Mouse (Mus musculus) neural tube, embryonic 14.5 days (tissue): Measurements from ENCODE around the gene Stk11. TPM values are rescaled to one million over a fixed set of nuclear protein-coding genes. Genes with fewer than 3 reads are reported as not detected.

Experiments
- ATAC-seq: fragments of 200-750 bp; cut with Nextera tagmentation; 2 replicates; pipeline ENCODE4 v1.8.0; 2017; ENCODE audit warnings: low read depth, mild to moderate bottlenecking, moderate TSS enrichment, moderate library complexity
- H3K27ac ChIP-seq: fragments of 300-500 bp; sonication (generic); 2 replicates; pipeline ENCODE4 v1.5.1; 2014; ENCODE audit warnings: low read depth, mild to moderate bottlenecking, control low read depth, low read length, moderate library complexity, mixed read lengths
- H3K27me3 ChIP-seq: fragments of 300-500 bp; sonication (generic); 2 replicates; pipeline ENCODE4 v1.6.1; 2014; ENCODE audit warnings: low read length; ENCODE audit not compliant: control insufficient read depth, insufficient read depth
- H3K36me3 ChIP-seq: fragments of 300-500 bp; sonication (generic); 2 replicates; pipeline ENCODE4 v1.6.1; 2014; ENCODE audit warnings: low read length, mixed read lengths; ENCODE audit not compliant: control insufficient read depth, insufficient read depth
- H3K4me1 ChIP-seq: fragments of 300-500 bp; sonication (generic); 2 replicates; pipeline ENCODE4 v1.6.1; 2014; ENCODE audit warnings: low read length; ENCODE audit not compliant: control insufficient read depth, insufficient read depth
- H3K4me2 ChIP-seq: fragments of 300-500 bp; sonication (generic); 2 replicates; pipeline ENCODE4 v1.6.1; 2014; ENCODE audit warnings: mild to moderate bottlenecking, low read depth, low read length, control low read depth
- H3K4me3 ChIP-seq: fragments of 300-500 bp; sonication (generic); 2 replicates; pipeline ENCODE4 v1.5.1; 2014; ENCODE audit warnings: low read depth, low read length, control low read depth, mixed read lengths
- H3K9ac ChIP-seq: fragments of 300-500 bp; sonication (generic); replicated peaks from 2 replicates; pipeline ENCODE4 v1.6.1; 2014; ENCODE audit warnings: low read depth, mild to moderate bottlenecking, control low read depth, low read length, mixed read lengths
- H3K9me3 ChIP-seq: fragments of 300-500 bp; sonication (generic); 2 replicates; pipeline ENCODE4 v1.6.1; 2016; ENCODE audit warnings: low read length; ENCODE audit not compliant: control insufficient read depth
- WGBS: fragments of 180-500 bp; shearing (Covaris S2); extraction: QIAGEN DNeasy Blood & Tissue Kit; methylation state at CpG from one replicate; pipeline ENCODE4 v1.1.7; 2014; 5-methylcytosine and 5-hydroxymethylcytosine counted together
- polyA plus RNA-seq: library from polyadenylated mRNA; unstranded; fragments of >200 nt; fragmentation: Nextera tagmentation; extraction: Ambion mirVana; gene quantifications from 2 replicates; pipeline ENCODE4 v1.2.1, GENCODE M21; 2014

Gene Stk11
- polyA plus RNA-seq, 1 experiment from 2014 or later = 26.0 TPM

- Histone ChIP-seq H3K27me3 (no peaks in the 10 kb centered on the region), H3K4me2 (peak within 1 kb of the TSS; percentile 63), H3K4me1 (peaks cover 30% of the 10 kb centered on the region), H3K9me3 (no peaks in the 10 kb centered on the region), H3K27ac (peak within 1 kb of the TSS; percentile 85), H3K9ac (peak within 1 kb of the TSS; percentile 62), H3K4me3 (peak within 1 kb of the TSS; percentile 43), H3K36me3 (peaks cover 26% of the 10 kb centered on the region)
- peak; percentile 71 for ATAC-seq
- WGBS = 6% methylated on average over 35 of the region's 35 CpGs
Measured at GRCm38 (mm10) chr10:80172527-80173292, 57.1 kb downstream of the Stk11 start, which contains the start of gene 1600002K03Rik. Gene 1600002K03Rik (plus strand): TSS chr10:80172944.

GRCm38 (mm10) chr10:80173358-80173757, 57.8 kb downstream of the Stk11 start:
- H3K27ac ChIP-seq = peak overlapping the region; percentile 85
- peaks cover 26% of the 10 kb centered on the region for H3K36me3 ChIP-seq
- 6% methylated on average over 11 of the region's 11 CpGs for WGBS
- no peaks in the 10 kb centered on the region for H3K9me3 ChIP-seq
- no peaks in the 10 kb centered on the region for H3K27me3 ChIP-seq
- peak overlapping the region; percentile 46; the same call in 1 of the 2 replicates for H3K9ac ChIP-seq
- peak overlapping the region; percentile 43 for H3K4me3 ChIP-seq
- H3K4me1 ChIP-seq = peaks cover 30% of the 10 kb centered on the region
- H3K4me2 ChIP-seq = peak overlapping the region; percentile 63
- ATAC-seq = no peak

DNA sequence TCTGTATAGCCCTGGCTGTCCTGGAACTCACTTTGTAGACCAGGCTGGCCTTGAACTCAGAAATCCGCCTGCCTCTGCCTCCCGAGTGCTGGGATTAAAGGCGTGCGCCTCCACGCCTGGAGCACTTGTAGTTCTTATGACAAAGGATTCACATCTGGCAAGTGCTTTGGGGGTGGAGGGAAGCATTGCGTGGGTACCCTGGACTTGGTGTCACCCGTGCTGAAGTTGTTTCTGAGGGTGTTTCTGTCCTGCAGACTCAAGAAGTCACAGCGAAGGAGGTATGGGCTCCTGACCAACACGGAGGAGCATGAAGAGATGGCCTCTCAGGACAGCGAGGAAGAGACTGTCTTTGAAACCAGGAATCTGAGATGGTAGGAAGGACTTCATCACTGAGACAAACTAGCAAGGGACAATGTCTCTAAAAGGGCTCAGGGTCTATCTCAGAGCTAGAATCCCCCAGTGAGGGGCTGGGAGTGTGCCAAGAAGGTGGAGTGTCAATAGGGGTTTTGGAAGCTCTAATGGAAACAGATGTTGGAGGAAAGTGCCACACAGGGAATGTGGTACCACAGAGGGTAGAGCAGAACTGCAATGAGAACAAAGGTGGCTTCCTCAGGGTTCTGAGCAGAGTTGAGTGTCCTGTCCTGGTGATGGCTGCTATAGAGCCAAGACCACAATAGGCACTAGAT, 58.5 kb downstream of the Stk11 start:
- Histone ChIP-seq H3K4me3 (no peak overlapping the region), H3K4me1 (peaks cover 25% of the 10 kb centered on the region), H3K27ac (no peak overlapping the region), H3K9me3 (no peaks in the 10 kb centered on the region), H3K36me3 (peaks cover 26% of the 10 kb centered on the region), H3K4me2 (no peak overlapping the region), H3K9ac (no peak overlapping the region), H3K27me3 (no peaks in the 10 kb centered on the region)
- WGBS = 87% methylated on average over 10 of the region's 10 CpGs
- ATAC-seq = no peak

GRCm38 (mm10) chr10:80174705-80175104, 59.1 kb downstream of the Stk11 start:
- Histone ChIP-seq H3K9ac (no peak overlapping the region), H3K27me3 (no peaks in the 10 kb centered on the region), H3K4me2 (no peak overlapping the region), H3K27ac (no peak overlapping the region), H3K4me1 (peaks cover 20% of the 10 kb centered on the region), H3K9me3 (no peaks in the 10 kb centered on the region), H3K36me3 (peaks cover 24% of the 10 kb centered on the region), H3K4me3 (no peak overlapping the region)
- WGBS = 65% methylated on average over 2 of the region's 2 CpGs
- no peak for ATAC-seq

DNA sequence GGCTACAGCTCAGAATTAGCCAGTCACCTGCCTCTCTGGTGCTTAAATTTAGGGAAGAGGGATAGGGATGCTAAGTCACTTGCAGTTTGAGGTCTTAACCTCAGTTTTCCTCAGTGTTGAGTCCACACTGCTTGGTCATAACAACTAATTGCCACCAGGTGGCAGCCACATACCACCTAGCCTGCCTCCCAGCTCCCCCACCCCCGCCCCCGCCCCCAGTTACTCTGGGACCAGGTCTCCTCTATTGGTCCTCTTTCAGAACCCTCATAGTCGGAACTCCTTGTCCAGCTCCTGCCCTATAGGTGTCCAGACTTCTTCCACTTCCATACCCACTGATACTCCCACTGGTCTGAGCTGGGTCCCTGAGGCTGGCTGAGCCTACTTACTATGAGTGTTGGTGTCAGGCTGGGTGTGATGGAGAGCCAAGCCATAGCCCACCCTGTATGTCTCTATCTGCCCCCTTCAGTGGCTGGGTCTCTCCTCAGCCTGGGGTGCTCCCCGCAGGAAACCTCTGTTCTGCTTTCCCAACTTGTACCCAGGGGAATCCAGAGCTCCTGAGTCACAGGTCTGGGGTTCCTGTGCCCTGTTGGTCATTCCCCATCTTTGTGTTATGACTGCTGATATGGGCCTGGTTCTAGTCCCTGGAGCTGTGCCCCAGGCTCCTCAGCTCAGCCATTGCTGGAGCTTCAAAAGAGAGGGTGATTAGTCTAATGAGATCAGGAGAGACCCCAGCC, 60.1 kb downstream of the Stk11 start:
- 0 out of 2 replicates have a peak overlapping the region, but pooled peaks have one; percentile 4 for H3K4me3 ChIP-seq
- H3K27me3 ChIP-seq = no peaks in the 10 kb centered on the region
- peaks cover 14% of the 10 kb centered on the region for H3K36me3 ChIP-seq
- no peak for ATAC-seq
- H3K27ac ChIP-seq = no peak overlapping the region
- no peak overlapping the region for H3K9ac ChIP-seq
- peaks cover 25% of the 10 kb centered on the region for H3K4me1 ChIP-seq
- 17% methylated on average over 4 of the region's 4 CpGs for WGBS
- no peaks in the 10 kb centered on the region for H3K9me3 ChIP-seq
- no peak overlapping the region for H3K4me2 ChIP-seq

- Histone ChIP-seq H3K27ac (no peak overlapping the region), H3K9me3 (no peaks in the 10 kb centered on the region), H3K36me3 (peaks cover 10% of the 10 kb centered on the region), H3K9ac (no peak overlapping the region), H3K27me3 (no peaks in the 10 kb centered on the region), H3K4me3 (0 out of 2 replicates have a peak overlapping the region, but pooled peaks have one; percentile 4), H3K4me2 (no peak overlapping the region), H3K4me1 (peaks cover 31% of the 10 kb centered on the region)
- 85% methylated on average over 5 of the region's 5 CpGs for WGBS
- ATAC-seq = no peak
Measured at GRCm38 (mm10) chr10:80176270-80176834, 60.7 kb downstream of the Stk11 start.

GRCm38 (mm10) chr10:80177441-80178279, 62.1 kb downstream of the Stk11 start:
- Histone ChIP-seq H3K4me3 (no peak overlapping the region), H3K27ac (no peak overlapping the region), H3K9me3 (no peaks in the 10 kb centered on the region), H3K27me3 (no peaks in the 10 kb centered on the region), H3K36me3 (no peaks in the 10 kb centered on the region), H3K4me2 (no peak overlapping the region), H3K4me1 (peaks cover 25% of the 10 kb centered on the region), H3K9ac (no peak overlapping the region)
- no peak for ATAC-seq
- WGBS = 63% methylated on average over 7 of the region's 7 CpGs
